In the genomic region with DNA sequence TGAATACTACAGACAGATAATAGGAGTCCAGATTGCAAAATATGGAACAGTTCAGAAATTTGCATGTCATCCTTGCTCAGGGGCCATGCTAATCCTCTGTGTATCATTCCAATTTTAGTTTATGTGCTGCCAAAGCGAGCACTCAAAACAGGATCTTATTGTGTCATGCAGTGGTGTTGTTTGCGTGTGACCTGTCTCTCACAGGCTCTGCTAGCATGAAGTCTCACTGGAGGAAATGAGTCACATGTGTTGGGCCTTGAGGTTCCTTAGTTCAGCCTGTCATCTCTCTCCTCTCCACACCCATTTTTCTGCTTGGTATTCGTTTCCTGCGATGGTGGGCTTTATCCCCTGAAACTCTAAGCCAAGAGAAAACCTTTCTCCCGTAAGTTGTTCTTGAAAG, we compare ENCODE assay signal across 24 mouse cellular contexts.
"Had no signal": no experiment of that assay in that cellular context is flagged by ENCODE, and none has a peak within 500 bp of the region (broad histone marks: within the 10 kb centered on the region; RNA-seq: fewer than 3 reads in every experiment).

No protein-coding gene starts in this region.

- H3K4me2 ChIP-seq: heart, embryonic 12.5 days; hindbrain, embryonic 12.5 days; hindbrain, embryonic 14.5 days; kidney, embryonic 15.5 days; limb, embryonic 13.5 days; limb, embryonic 15.5 days had no signal

- H3K9ac ChIP-seq: heart, embryonic 12.5 days; hindbrain, embryonic 12.5 days; hindbrain, embryonic 14.5 days; kidney, embryonic 15.5 days; limb, embryonic 13.5 days; limb, embryonic 15.5 days had no signal

- H3K27ac ChIP-seq: gastrocnemius, adult 2 months; heart, adult 2 months; hindbrain, embryonic 10.5 days; hindbrain, embryonic 12.5 days; hindbrain, embryonic 14.5 days; hindbrain, postnatal 0 days; kidney, embryonic 15.5 days; kidney, postnatal 0 days; limb, embryonic 13.5 days; limb, embryonic 15.5 days had no signal

- H3K4me3 ChIP-seq: gastrocnemius, adult 2 months; heart, adult 2 months; heart, embryonic 12.5 days; hindbrain, embryonic 10.5 days; hindbrain, embryonic 12.5 days; kidney, embryonic 15.5 days; limb, embryonic 13.5 days; limb, embryonic 15.5 days had no signal

- H3K36me3 ChIP-seq: heart, embryonic 12.5 days; hindbrain, embryonic 10.5 days; hindbrain, embryonic 12.5 days; kidney, embryonic 15.5 days; limb, embryonic 15.5 days had no signal

- DNase-seq: gastrocnemius, adult 2 months; gastrocnemius, postnatal 10 days; gastrocnemius, postnatal 25 days; heart, adult 2 months; heart, postnatal 10 days; heart, postnatal 4 days; kidney, adult 11 months; kidney, adult 2 months; kidney, adult 9 months; kidney, postnatal 14 days; kidney, postnatal 36 days; layer of hippocampus, adult 9-11 months; layer of hippocampus, postnatal 36 days; left cerebral cortex, postnatal 4 days had no signal

- H3K9me3 ChIP-seq: hindbrain, embryonic 10.5 days; hindbrain, embryonic 12.5 days; kidney, embryonic 15.5 days; limb, embryonic 13.5 days; limb, embryonic 15.5 days had no signal

- ATAC-seq: hindbrain, postnatal 0 days; intestine, embryonic 16.5 days had no signal

- H3K27me3 ChIP-seq: heart, embryonic 12.5 days; hindbrain, embryonic 12.5 days; kidney, embryonic 15.5 days; limb, embryonic 13.5 days; limb, embryonic 15.5 days had no signal

- H3K4me1 ChIP-seq: heart, embryonic 12.5 days; hindbrain, embryonic 10.5 days; hindbrain, embryonic 12.5 days; limb, embryonic 15.5 days had no signal
